Mouse (Mus musculus) liver, embryonic 14.5 days (tissue): ENCODE results near the gene Rpp14. TPM values are rescaled to one million over a fixed set of nuclear protein-coding genes. Genes with fewer than 3 reads are reported as not detected.
"Not testable (repeated sequence)": the region's sequence is repeated elsewhere in the genome, so short reads cannot be mapped to it uniquely, and the experiment has no call there.

ENCODE experiments used
- ATAC-seq: fragments of 200-750 bp; cut with Nextera tagmentation; 2 replicates; pipeline ENCODE4 v1.8.0; 2017; ENCODE audit warnings: moderate number of reproducible peaks, mild to moderate bottlenecking, moderate library complexity; ENCODE audit not compliant: insufficient read depth
- DNase-seq, 3 experiments: peaks; one replicate each; pipeline ENCODE4 v3.0.0-alpha.2; 2012 to 2013; ENCODE audit warnings: low read depth in 3 of 3, low spot score in 3 of 3
- H3K27ac ChIP-seq: fragments of 300-500 bp; sonication (generic); 2 replicates; pipeline ENCODE4 v1.5.1; 2014; ENCODE audit warnings: moderate library complexity, mild to moderate bottlenecking, control low read depth, inconsistent platforms
- H3K27me3 ChIP-seq: fragments of 300-500 bp; sonication (generic); 2 replicates; pipeline ENCODE4 v1.6.1; 2014; ENCODE audit warnings: mild to moderate bottlenecking, low read length, moderate library complexity; ENCODE audit not compliant: control insufficient read depth, insufficient read depth
- H3K36me3 ChIP-seq: fragments of 300-500 bp; sonication (generic); replicated peaks from 2 replicates; pipeline ENCODE4 v1.6.1; 2014; ENCODE audit warnings: low read depth; ENCODE audit not compliant: control insufficient read depth, insufficient read depth
- H3K4me1 ChIP-seq, 2 experiments: fragments of 200-500 bp in 1 of 2; fragments of 300-500 bp in 1 of 2; sonication (generic) in 1 of 2; replicated peaks; 2 replicates each; pipeline ENCODE4 v1.6.1; 2012 to 2014; ENCODE audit warnings: antibody characterized with exemption in 1 of 2, inconsistent platforms in 1 of 2, low read length in 1 of 2; ENCODE audit not compliant: control insufficient read depth in 2 of 2, insufficient read depth in 2 of 2
- H3K4me2 ChIP-seq: fragments of 300-500 bp; sonication (generic); 2 replicates; pipeline ENCODE4 v1.6.1; 2014; ENCODE audit warnings: low read depth, mild to moderate bottlenecking, control low read depth, moderate library complexity
- H3K4me3 ChIP-seq, 2 experiments: fragments of 200-500 bp in 1 of 2; fragments of 300-500 bp in 1 of 2; sonication (generic) in 1 of 2; 2 replicates each; pipeline ENCODE4 v1.5.1; 2012 to 2014; ENCODE audit warnings: low read depth in 2 of 2, low read length in 2 of 2, mild to moderate bottlenecking in 2 of 2, control low read depth in 1 of 2, inconsistent platforms in 1 of 2, moderate library complexity in 1 of 2; ENCODE audit not compliant: insufficient read depth in 1 of 2
- H3K9ac ChIP-seq: fragments of 300-500 bp; sonication (generic); replicated peaks from 2 replicates; pipeline ENCODE4 v1.6.1; 2014; ENCODE audit warnings: mild to moderate bottlenecking, control low read depth, moderate library complexity
- H3K9me3 ChIP-seq: fragments of 300-500 bp; sonication (generic); 2 replicates; pipeline ENCODE4 v1.6.1; 2016; ENCODE audit warnings: low read length, mixed read lengths; ENCODE audit not compliant: control insufficient read depth
- CTCF ChIP-seq: IDR thresholded peaks from 2 replicates; pipeline ENCODE4 v1.5.1; 2016; ENCODE audit warnings: antibody characterized with exemption, low read depth, control low read depth
- EP300 ChIP-seq: IDR thresholded peaks from 2 replicates; pipeline ENCODE4 v1.6.1; 2016; ENCODE audit warnings: antibody characterized with exemption, low read depth
- WGBS: fragments of 180-500 bp; shearing (Covaris S2); extraction: QIAGEN DNeasy Blood & Tissue Kit; methylation state at CpG from one replicate; pipeline ENCODE4 v1.1.7; 2014; ENCODE audit not compliant: insufficient replicate concordance; 5-methylcytosine and 5-hydroxymethylcytosine counted together
- polyA plus RNA-seq, 2 experiments: library from polyadenylated mRNA; depleted of rRNA in 1 of 2; stranded (reverse) in 1 of 2; unstranded in 1 of 2; fragments of >200 nt; fragmentation: Nextera tagmentation in 1 of 2; extraction: Ambion mirVana in 1 of 2; gene quantifications; 2 replicates each; pipeline versions ENCODE4 v1.2.1 to v1.2.3; 2012 to 2014

Gene Rpp14
- polyA plus RNA-seq, 2 experiments = 10.7 to 27.1 TPM

GRCm38 (mm10) chr14:8119454-8119853 is 39.3 kb downstream of the Rpp14 start:
- Histone ChIP-seq H3K27me3 (no peaks in the 10 kb centered on the region), H3K4me2 (no peak overlapping the region), H3K27ac (no peak overlapping the region), H3K4me1 (no peaks in the 10 kb centered on the region), H3K36me3 (no peaks in the 10 kb centered on the region; the same call in 1 of the 2 replicates), H3K9ac (no peak overlapping the region), H3K9me3 (no peaks in the 10 kb centered on the region), H3K4me3 (no peak overlapping the region)
- DNase-seq = no peak
- ATAC-seq = no peak; the same call in 1 of the 2 replicates
- TF ChIP-seq CTCF (no peak), EP300 (no peak)
- 61% methylated on average over 5 of the region's 5 CpGs for WGBS

GRCm38 (mm10) chr14:8119904-8120303 is 39.7 kb downstream of the Rpp14 start:
- TF ChIP-seq EP300 (no peak), CTCF (no peak)
- H3K9me3 ChIP-seq = no peaks in the 10 kb centered on the region

GRCm38 (mm10) chr14:8123141-8123540 is 43.0 kb downstream of the Rpp14 start:
- no peak for DNase-seq
- ATAC-seq = no peak
- no peaks in the 10 kb centered on the region for H3K4me1 ChIP-seq
- no peaks in the 10 kb centered on the region for H3K9me3 ChIP-seq
- no peak overlapping the region for H3K27ac ChIP-seq
- TF ChIP-seq CTCF = no peak
- no peak for TF ChIP-seq EP300
- H3K27me3 ChIP-seq = no peaks in the 10 kb centered on the region
- 79% methylated on average over 7 of the region's 7 CpGs for WGBS
- no peak overlapping the region for H3K4me2 ChIP-seq
- H3K4me3 ChIP-seq = no peak overlapping the region
- no peaks in the 10 kb centered on the region; the same call in 1 of the 2 replicates for H3K36me3 ChIP-seq
- no peak overlapping the region for H3K9ac ChIP-seq

More at GRCm38 (mm10) chr14:8119904-8120303, 39.7 kb downstream of the Rpp14 start:
- Histone ChIP-seq H3K4me1 (no peaks in the 10 kb centered on the region), H3K27me3 (no peaks in the 10 kb centered on the region), H3K4me2 (no peak overlapping the region), H3K27ac (no peak overlapping the region), H3K4me3 (no peak overlapping the region), H3K36me3 (no peaks in the 10 kb centered on the region; the same call in 1 of the 2 replicates), H3K9ac (no peak overlapping the region)
- ATAC-seq (no peak), DNase-seq (no peak)
- WGBS = 54% methylated on average over 3 of the region's 3 CpGs

GRCm38 (mm10) chr14:8123611-8124010 is 43.4 kb downstream of the Rpp14 start:
- H3K9ac ChIP-seq, H3K27me3 ChIP-seq, H3K27ac ChIP-seq, H3K4me2 ChIP-seq, H3K4me3 ChIP-seq, H3K36me3 ChIP-seq, ATAC-seq, H3K9me3 ChIP-seq, H3K4me1 ChIP-seq, DNase-seq: not testable (repeated sequence)
- WGBS = 75% methylated on average over 10 of the region's 10 CpGs

GRCm38 (mm10) chr14:8124046-8124881 is 44.1 kb downstream of the Rpp14 start:
- DNase-seq (no peak), ATAC-seq (no peak)
- Histone ChIP-seq H3K27ac (no peak overlapping the region), H3K4me2 (no peak overlapping the region), H3K4me1 (no peaks in the 10 kb centered on the region), H3K9ac (no peak overlapping the region), H3K27me3 (no peaks in the 10 kb centered on the region), H3K4me3 (no peak overlapping the region), H3K9me3 (no peaks in the 10 kb centered on the region), H3K36me3 (no peaks in the 10 kb centered on the region; the same call in 1 of the 2 replicates)
- WGBS = 64% methylated on average over 7 of the region's 7 CpGs
- TF ChIP-seq EP300 = no peak
- TF ChIP-seq CTCF = no peak
